Mouse (Mus musculus) limb, embryonic 13.5 days (tissue): ENCODE data around the gene Camta1. TPM values are rescaled to one million over a fixed set of nuclear protein-coding genes. Genes with fewer than 3 reads are reported as not detected.

ENCODE experiments used
- ATAC-seq: fragments of 200-750 bp; cut with Nextera tagmentation; 2 replicates; pipeline ENCODE4 v1.8.0; 2017; ENCODE audit warnings: low read depth, moderate number of reproducible peaks, moderate TSS enrichment; ENCODE audit not compliant: low FRiP score
- H3K27ac ChIP-seq: fragments of 300-500 bp; sonication (generic); 2 replicates; pipeline ENCODE4 v1.5.1; 2015; ENCODE audit warnings: inconsistent platforms, mild to moderate bottlenecking, moderate library complexity
- H3K27me3 ChIP-seq: fragments of 300-500 bp; sonication (generic); 2 replicates; pipeline ENCODE4 v1.6.1; 2015; ENCODE audit warnings: mild to moderate bottlenecking, inconsistent platforms
- H3K36me3 ChIP-seq: fragments of 300-500 bp; sonication (generic); 2 replicates; pipeline ENCODE4 v1.6.1; 2015; ENCODE audit warnings: inconsistent platforms, mild to moderate bottlenecking, moderate library complexity
- H3K4me1 ChIP-seq: fragments of 300-500 bp; sonication (generic); 2 replicates; pipeline ENCODE4 v1.6.1; 2015; ENCODE audit warnings: inconsistent platforms
- H3K4me2 ChIP-seq: fragments of 300-500 bp; sonication (generic); replicated peaks from 2 replicates; pipeline ENCODE4 v1.6.1; 2015; ENCODE audit warnings: inconsistent platforms, mild to moderate bottlenecking, moderate library complexity
- H3K4me3 ChIP-seq: fragments of 300-500 bp; sonication (generic); 2 replicates; pipeline ENCODE4 v1.5.1; 2015; ENCODE audit warnings: moderate library complexity, mild to moderate bottlenecking, inconsistent platforms
- H3K9ac ChIP-seq: fragments of 300-500 bp; sonication (generic); 2 replicates; pipeline ENCODE4 v1.6.1; 2015; ENCODE audit warnings: mild to moderate bottlenecking, inconsistent platforms
- H3K9me3 ChIP-seq: fragments of 300-500 bp; sonication (generic); 2 replicates; pipeline ENCODE4 v1.6.1; 2016; ENCODE audit warnings: inconsistent platforms
- WGBS: fragments of 180-500 bp; shearing (Covaris S2); methylation state at CpG from one replicate; pipeline ENCODE4 v1.1.7; 2015; 5-methylcytosine and 5-hydroxymethylcytosine counted together
- polyA plus RNA-seq: library from polyadenylated mRNA; unstranded; fragments of >200 nt; fragmentation: Nextera tagmentation; extraction: Ambion mirVana; gene quantifications from 2 replicates; pipeline ENCODE4 v1.2.1, GENCODE M21; 2015

Gene Camta1
- polyA plus RNA-seq, 1 experiment from 2014 or later = 93.5 TPM

- H3K9ac ChIP-seq = no peak overlapping the region
- H3K9me3 ChIP-seq = no peaks in the 10 kb centered on the region
- no peak overlapping the region for H3K4me2 ChIP-seq
- ATAC-seq = no peak
- WGBS = 42% methylated on average over 16 of the region's 16 CpGs
- H3K4me1 ChIP-seq = peaks cover 11% of the 10 kb centered on the region; the same call in 1 of the 2 replicates
- no peak overlapping the region for H3K27ac ChIP-seq
- no peaks in the 10 kb centered on the region for H3K36me3 ChIP-seq
- no peak overlapping the region for H3K4me3 ChIP-seq
- H3K27me3 ChIP-seq = no peaks in the 10 kb centered on the region
These were observed 205.9 kb downstream of the Camta1 start for GRCm38 (mm10) chr4:151655637-151656385.

DNA sequence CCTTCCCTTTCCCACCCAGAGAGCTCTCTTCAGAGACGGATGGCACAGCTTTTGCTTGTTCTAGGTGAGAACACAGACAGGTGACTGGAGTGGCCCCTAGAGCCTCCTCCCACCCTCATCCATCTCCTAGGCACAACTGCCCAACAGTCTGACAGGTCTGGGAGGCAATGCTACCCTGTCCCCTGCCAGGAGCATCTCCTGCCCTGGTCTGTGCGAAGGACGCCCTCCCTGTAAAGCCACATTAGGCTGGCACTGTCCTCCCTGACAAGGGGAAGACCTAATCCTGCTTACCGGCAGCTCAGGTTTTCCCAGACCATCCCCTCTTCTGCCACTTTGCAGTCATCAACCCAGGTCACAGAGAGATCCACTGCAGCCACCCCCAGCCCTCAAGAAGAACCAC, 206.4 kb downstream of the Camta1 start:
- H3K4me3 ChIP-seq = no peak overlapping the region
- no peak overlapping the region for H3K4me2 ChIP-seq
- WGBS = 68% methylated on average over 4 of the region's 4 CpGs
- peaks cover 11% of the 10 kb centered on the region; the same call in 1 of the 2 replicates for H3K4me1 ChIP-seq
- no peaks in the 10 kb centered on the region for H3K27me3 ChIP-seq
- no peak overlapping the region for H3K27ac ChIP-seq
- ATAC-seq = no peak
- H3K9ac ChIP-seq = no peak overlapping the region
- no peaks in the 10 kb centered on the region for H3K36me3 ChIP-seq
- H3K9me3 ChIP-seq = no peaks in the 10 kb centered on the region

DNA sequence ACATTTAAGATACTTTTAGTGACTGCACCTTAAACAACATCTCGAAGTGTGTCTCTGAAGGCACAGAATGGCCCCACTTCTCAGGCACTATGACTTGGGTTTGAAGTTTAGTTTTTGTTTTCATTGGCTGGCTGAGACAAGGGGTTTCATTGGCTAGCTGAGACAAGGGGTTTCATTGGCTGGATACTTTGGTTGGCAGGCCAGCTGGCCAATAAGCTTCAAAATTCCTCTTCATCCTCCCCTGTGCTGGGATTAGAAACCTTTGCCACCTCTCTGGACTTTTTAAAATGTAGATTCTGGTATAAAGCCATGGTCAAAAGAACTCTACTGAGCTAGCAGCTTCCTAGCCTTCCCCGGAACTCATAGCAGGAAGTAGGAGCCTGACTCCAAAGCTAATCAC, 219.3 kb downstream of the Camta1 start:
- WGBS = 94% methylated on average over 2 of the region's 2 CpGs
- H3K27ac ChIP-seq = no peak overlapping the region

GRCm38 (mm10) chr4:151640971-151641370, 220.7 kb downstream of the Camta1 start:
- Histone ChIP-seq H3K36me3 (no peaks in the 10 kb centered on the region), H3K27ac (no peak overlapping the region), H3K9me3 (no peaks in the 10 kb centered on the region), H3K4me1 (no peaks in the 10 kb centered on the region), H3K9ac (no peak overlapping the region), H3K4me3 (no peak overlapping the region), H3K4me2 (no peak overlapping the region), H3K27me3 (peaks cover 21% of the 10 kb centered on the region)
- WGBS = 79% methylated on average over 8 of the region's 8 CpGs
- no peak for ATAC-seq

More for the DNA sequence above, 219.3 kb downstream of the Camta1 start:
- Histone ChIP-seq H3K4me3 (no peak overlapping the region), H3K9me3 (no peaks in the 10 kb centered on the region), H3K9ac (no peak overlapping the region), H3K4me1 (no peaks in the 10 kb centered on the region), H3K36me3 (no peaks in the 10 kb centered on the region), H3K4me2 (no peak overlapping the region), H3K27me3 (peaks cover 19% of the 10 kb centered on the region)
- ATAC-seq = no peak

DNA sequence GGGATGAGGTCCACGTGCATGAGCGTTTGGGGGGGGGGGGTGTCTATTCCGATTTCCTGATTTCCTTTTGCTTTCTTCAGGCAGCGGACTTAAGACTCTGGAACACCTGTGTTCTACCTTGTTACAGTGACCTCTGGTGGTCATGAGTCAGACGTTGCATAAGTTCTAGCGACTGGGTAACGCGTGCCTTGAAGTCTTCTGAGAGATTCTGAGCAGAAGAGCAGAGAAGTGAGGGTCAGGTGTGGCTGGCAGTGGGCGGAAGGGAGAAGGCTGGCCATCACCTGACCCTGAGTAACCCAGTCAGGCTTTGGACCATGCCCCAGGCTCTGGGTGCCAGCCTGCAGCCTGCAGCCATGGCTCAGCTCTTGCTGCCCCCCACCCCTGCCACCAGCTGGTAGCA, 222.7 kb downstream of the Camta1 start:
- ATAC-seq = no peak
- Histone ChIP-seq H3K4me2 (no peak overlapping the region), H3K4me1 (peaks cover 4% of the 10 kb centered on the region), H3K9me3 (no peaks in the 10 kb centered on the region), H3K36me3 (no peaks in the 10 kb centered on the region), H3K27me3 (peaks cover 24% of the 10 kb centered on the region), H3K9ac (no peak overlapping the region), H3K27ac (no peak overlapping the region), H3K4me3 (no peak overlapping the region)
- 14% methylated on average over 9 of the region's 9 CpGs for WGBS

DNA sequence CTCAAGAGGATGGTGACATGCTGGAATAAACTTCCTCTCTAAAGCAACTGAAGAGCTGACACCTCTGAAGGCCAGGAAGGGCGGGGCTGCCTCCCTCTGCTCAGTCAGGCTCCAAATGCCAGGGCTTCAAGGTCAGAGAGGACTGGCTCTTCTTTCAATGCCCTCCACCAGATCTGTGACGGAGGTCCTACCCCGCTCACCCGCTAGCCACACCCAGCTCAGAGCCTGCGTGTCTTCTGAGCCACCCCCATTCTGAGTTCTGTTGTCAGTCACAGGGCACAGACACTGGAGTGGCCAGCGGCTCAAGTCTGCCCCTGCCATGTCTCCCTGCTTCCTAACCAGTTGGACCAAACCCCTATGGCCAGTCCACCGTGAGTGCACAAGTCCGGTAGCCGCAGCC, 224.3 kb downstream of the Camta1 start:
- Histone ChIP-seq H3K4me3 (no peak overlapping the region), H3K36me3 (no peaks in the 10 kb centered on the region), H3K4me2 (no peak overlapping the region), H3K9me3 (no peaks in the 10 kb centered on the region), H3K4me1 (peaks cover 4% of the 10 kb centered on the region), H3K27me3 (peaks cover 24% of the 10 kb centered on the region), H3K27ac (no peak overlapping the region), H3K9ac (no peak overlapping the region)
- ATAC-seq = no peak
- 50% methylated on average over 9 of the region's 9 CpGs for WGBS

- Histone ChIP-seq H3K36me3 (no peaks in the 10 kb centered on the region), H3K4me1 (peaks cover 4% of the 10 kb centered on the region), H3K4me3 (no peak overlapping the region), H3K27ac (no peak overlapping the region), H3K4me2 (no peak overlapping the region), H3K9ac (no peak overlapping the region), H3K9me3 (no peaks in the 10 kb centered on the region), H3K27me3 (peaks cover 21% of the 10 kb centered on the region)
- ATAC-seq = no peak
- 14% methylated on average over 6 of the region's 6 CpGs for WGBS
These were observed 226.9 kb downstream of the Camta1 start for GRCm38 (mm10) chr4:151634771-151635170.

GRCm38 (mm10) chr4:151633795-151634194, 227.9 kb downstream of the Camta1 start:
- 87% methylated on average over 8 of the region's 8 CpGs for WGBS

DNA sequence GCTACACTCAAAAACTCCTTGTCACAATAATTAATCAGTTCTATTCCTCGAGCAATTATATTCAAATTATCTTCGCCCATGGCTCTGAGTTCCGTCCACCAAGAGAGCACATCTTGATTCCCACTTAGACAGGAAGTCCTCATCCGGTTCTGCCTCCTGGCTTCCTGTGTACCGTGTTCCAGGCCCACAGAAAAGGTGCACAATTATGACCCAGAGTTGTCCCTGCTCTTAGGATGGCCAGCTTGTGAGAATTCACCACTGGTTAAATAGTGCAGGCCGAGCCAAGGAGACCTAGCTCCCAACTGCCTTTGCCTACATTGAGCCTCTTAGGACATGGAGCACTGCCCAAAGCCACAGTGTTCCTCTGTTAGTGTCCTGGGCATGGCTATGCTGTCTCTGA, 229.4 kb downstream of the Camta1 start:
- Histone ChIP-seq H3K9ac (no peak overlapping the region), H3K4me1 (peaks cover 4% of the 10 kb centered on the region), H3K27me3 (peaks cover 5% of the 10 kb centered on the region), H3K27ac (no peak overlapping the region), H3K36me3 (no peaks in the 10 kb centered on the region), H3K4me3 (no peak overlapping the region), H3K4me2 (no peak overlapping the region), H3K9me3 (no peaks in the 10 kb centered on the region)
- WGBS = 78% methylated on average over 6 of the region's 6 CpGs
- no peak for ATAC-seq

More at GRCm38 (mm10) chr4:151633795-151634194, 227.9 kb downstream of the Camta1 start:
- Histone ChIP-seq H3K36me3 (no peaks in the 10 kb centered on the region), H3K9me3 (no peaks in the 10 kb centered on the region), H3K27ac (no peak overlapping the region), H3K4me2 (no peak overlapping the region), H3K4me1 (peaks cover 4% of the 10 kb centered on the region), H3K4me3 (no peak overlapping the region), H3K27me3 (peaks cover 14% of the 10 kb centered on the region), H3K9ac (no peak overlapping the region)
- no peak for ATAC-seq

- peaks cover 4% of the 10 kb centered on the region for H3K4me1 ChIP-seq
- no peaks in the 10 kb centered on the region for H3K9me3 ChIP-seq
- WGBS = 59% methylated on average over 10 of the region's 10 CpGs
- H3K27me3 ChIP-seq = peaks cover 6% of the 10 kb centered on the region; the same call in 1 of the 2 replicates
- H3K4me3 ChIP-seq = no peak overlapping the region
- no peak for ATAC-seq
- no peak overlapping the region for H3K9ac ChIP-seq
- no peak overlapping the region for H3K27ac ChIP-seq
- no peaks in the 10 kb centered on the region for H3K36me3 ChIP-seq
- H3K4me2 ChIP-seq = no peak overlapping the region
These were observed 231.0 kb downstream of the Camta1 start for GRCm38 (mm10) chr4:151630664-151631063.

- Histone ChIP-seq H3K9ac (no peak overlapping the region), H3K27ac (no peak overlapping the region), H3K4me2 (no peak overlapping the region), H3K36me3 (no peaks in the 10 kb centered on the region), H3K4me1 (peaks cover 4% of the 10 kb centered on the region), H3K9me3 (no peaks in the 10 kb centered on the region), H3K4me3 (no peak overlapping the region), H3K27me3 (peaks cover 6% of the 10 kb centered on the region; the same call in 1 of the 2 replicates)
- no peak for ATAC-seq
- WGBS = 49% methylated on average over 3 of the region's 3 CpGs
These were observed 231.4 kb downstream of the Camta1 start for GRCm38 (mm10) chr4:151630231-151630630.

DNA sequence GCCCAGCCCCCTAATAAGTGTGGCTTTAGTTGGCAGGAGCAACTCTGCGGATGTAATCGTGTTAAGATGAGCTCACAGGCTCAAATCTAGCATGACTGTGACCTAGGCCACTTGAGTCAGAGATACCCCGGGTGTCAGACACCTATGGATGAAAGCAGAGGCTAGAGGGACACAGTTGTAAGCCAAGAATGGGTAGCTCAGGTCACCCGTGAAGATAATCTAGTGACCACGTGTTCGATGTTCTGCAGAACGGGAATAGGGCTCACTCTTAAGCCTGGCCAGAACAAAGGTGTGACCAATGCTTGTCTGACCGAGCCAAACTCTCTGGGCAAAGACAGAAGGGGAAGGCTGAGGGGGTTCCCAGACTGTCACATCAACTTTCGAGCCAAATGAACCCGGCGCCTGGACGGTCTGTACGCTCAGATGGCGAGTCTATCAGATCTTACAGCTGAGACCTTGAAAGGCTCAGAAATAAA, 242.1 kb downstream of the Camta1 start:
- no peak for ATAC-seq
- 76% methylated on average over 14 of the region's 14 CpGs for WGBS
- no peak overlapping the region for H3K4me3 ChIP-seq
- no peak overlapping the region for H3K9ac ChIP-seq
- no peaks in the 10 kb centered on the region for H3K36me3 ChIP-seq
- no peak overlapping the region for H3K4me2 ChIP-seq
- H3K27me3 ChIP-seq = no peaks in the 10 kb centered on the region; the same call in none of the 2 replicates
- no peak overlapping the region for H3K27ac ChIP-seq
- no peaks in the 10 kb centered on the region for H3K4me1 ChIP-seq
- H3K9me3 ChIP-seq = no peaks in the 10 kb centered on the region; the same call in 1 of the 2 replicates
